Mouse (Mus musculus) adrenal gland, adult 18-20 months (tissue): ENCODE results near the gene Olfr857. TPM values are rescaled to one million over a fixed set of nuclear protein-coding genes. Genes with fewer than 3 reads are reported as not detected.
"Not testable (repeated sequence)": the region's sequence is repeated elsewhere in the genome, so short reads cannot be mapped to it uniquely, and the experiment has no call there.

Experiments used
- DNase-seq, 2 experiments: peaks; one replicate each; pipeline ENCODE4 v3.0.0; 2021 to 2022; ENCODE audit warnings: low spot score in 2 of 2
- long read RNA-seq, 2 experiments: library from polyadenylated mRNA; stranded (forward); transcript quantifications; one replicate each; pipeline ENCODE4 v2.0.0; 2021
- total RNA-seq, 2 experiments: library from RNA; stranded (reverse); gene quantifications; 1 replicate in 1 of 2; 2 replicates in 1 of 2; pipeline ENCODE4 v1.2.3; 2021

Gene Olfr857
- not detected for total RNA-seq
- long read RNA-seq, experiment 1: 0 reads
- long read RNA-seq, experiment 2: 0 reads

DNA sequence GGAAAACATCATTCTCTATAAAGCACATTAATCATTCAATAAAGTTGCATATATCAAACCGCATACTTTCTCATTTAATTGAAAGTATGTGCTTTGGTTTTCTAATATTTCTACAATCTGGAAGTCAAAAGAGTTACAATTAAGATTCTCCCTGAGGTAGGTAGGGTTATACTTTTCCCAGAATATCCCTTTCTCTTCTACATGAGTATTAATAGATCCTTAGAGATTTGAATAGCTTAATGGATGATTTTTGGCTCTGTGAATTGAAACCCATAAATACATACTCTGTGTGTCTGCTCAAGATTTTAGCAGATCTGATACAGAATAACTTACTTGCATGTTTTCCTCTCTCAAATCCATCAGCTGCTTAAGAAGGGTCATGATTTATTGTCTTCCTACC lies at the start of gene Olfr857:
Gene Olfr857 (plus strand): TSS at position 301 of the 400 bp plus-strand sequence.
- DNase-seq: no peak

DNA sequence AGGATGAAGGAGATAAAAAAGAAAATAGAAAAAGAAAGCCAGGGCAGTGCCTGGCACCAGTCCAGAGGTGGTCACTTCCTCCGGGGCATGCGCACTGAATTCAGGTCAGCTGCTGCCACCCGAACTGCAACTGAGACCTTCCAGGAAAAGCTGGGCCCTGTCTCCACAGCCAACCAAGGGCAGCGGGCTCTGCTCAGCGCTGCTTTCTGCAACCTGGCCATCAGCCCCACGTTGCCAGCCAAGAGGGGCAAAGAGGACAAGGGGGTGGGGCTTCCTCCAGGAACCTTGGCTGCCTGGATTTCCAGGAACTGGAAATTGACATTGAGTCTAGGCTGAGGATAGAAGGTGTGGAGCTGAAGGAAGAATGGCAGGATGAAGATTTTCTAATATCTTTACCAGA lies 19.0 kb upstream of the Olfr857 start:
- no peak for DNase-seq

DNA sequence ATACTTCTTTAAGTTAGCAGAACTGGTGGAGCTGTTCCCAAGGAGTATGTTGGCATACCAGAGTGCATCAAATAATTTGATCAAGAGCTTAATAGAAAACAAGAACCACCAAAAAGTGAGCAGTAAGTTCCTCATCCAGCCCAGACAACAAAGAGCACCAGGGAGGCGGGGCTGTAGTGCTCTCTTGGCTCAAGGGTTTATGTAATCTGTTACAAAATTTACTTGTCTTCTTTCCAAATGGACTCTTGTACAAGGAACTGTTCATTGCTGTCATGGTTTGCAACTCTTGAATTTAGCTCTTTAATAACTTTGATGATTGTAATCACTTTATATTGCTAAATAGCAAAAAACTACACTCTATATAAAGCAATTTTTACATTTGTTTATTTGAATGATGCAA lies 17.8 kb upstream of the Olfr857 start:
- DNase-seq: no peak

DNA sequence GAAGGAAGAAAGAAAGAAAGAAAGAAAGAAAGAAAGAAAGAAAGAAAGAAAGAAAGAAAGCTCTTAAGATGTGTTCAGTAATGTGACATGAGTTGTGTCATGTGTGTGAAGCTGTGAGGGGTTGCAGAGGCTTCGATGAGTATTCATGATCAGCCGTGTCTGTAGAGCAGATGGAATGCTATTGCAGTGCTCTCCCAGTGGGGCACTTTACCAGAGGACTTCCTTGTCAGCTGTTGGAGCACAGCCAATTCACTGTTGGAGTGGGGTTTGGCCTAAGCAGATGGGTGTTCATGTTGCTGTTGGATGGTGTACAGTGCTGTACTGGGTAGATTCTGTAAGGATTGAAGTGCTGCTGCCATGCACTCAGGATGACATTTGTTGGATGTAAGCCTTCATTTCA lies 16.8 kb upstream of the Olfr857 start:
- DNase-seq: no peak

- not testable (repeated sequence) for DNase-seq
Measured at GRCm38 (mm10) chr9:19694285-19694684, 14.9 kb upstream of the Olfr857 start.

GRCm38 (mm10) chr9:19694898-19695379 lies 14.3 kb upstream of the Olfr857 start:
- DNase-seq: not testable (repeated sequence)

GRCm38 (mm10) chr9:19704546-19704945 lies 4.7 kb upstream of the Olfr857 start:
- DNase-seq: not testable (repeated sequence)

Other genes with a start within 250 kb of the Olfr857 start
- not detected for gene Olfr850, start 231.2 kb upstream of the Olfr857 start, total RNA-seq
- gene Olfr851, start 216.1 kb upstream of the Olfr857 start, total RNA-seq: not detected
- not detected for gene Olfr853, start 168.4 kb upstream of the Olfr857 start, total RNA-seq
- gene Olfr854, start 142.1 kb upstream of the Olfr857 start, total RNA-seq: not detected
- not detected for gene Olfr855, start 126.8 kb upstream of the Olfr857 start, total RNA-seq
- gene Zfp317, start 87.3 kb upstream of the Olfr857 start, total RNA-seq: 10 to 100 TPM; 18.2 to 21.3 TPM
- not detected for gene Olfr58, start 70.8 kb downstream of the Olfr857 start, total RNA-seq
- gene Olfr859, start 95.5 kb downstream of the Olfr857 start, total RNA-seq: not detected
- not detected for gene Olfr860, start 140.3 kb downstream of the Olfr857 start, total RNA-seq
- not detected for gene Olfr862, start 178.6 kb downstream of the Olfr857 start, total RNA-seq
- gene Olfr77, start 207.4 kb downstream of the Olfr857 start, total RNA-seq: not detected